Mouse (Mus musculus) heart, adult 2 months (tissue): ENCODE measurements around the gene Sema4g. TPM values are rescaled to one million over a fixed set of nuclear protein-coding genes. Genes with fewer than 3 reads are reported as not detected.

Experiments
- DNase-seq, 2 experiments: peaks; one replicate each; pipeline ENCODE4 v3.0.0; 2021
- H3K27ac ChIP-seq: fragments of 200-600 bp; 2 replicates; pipeline ENCODE4 v1.8.1; 2022
- H3K27me3 ChIP-seq: fragments of 200-500 bp; 2 replicates; pipeline ENCODE4 v1.6.1; 2012; ENCODE audit warnings: mild to moderate bottlenecking, low read length, inconsistent platforms, mixed read lengths; ENCODE audit not compliant: control insufficient read depth, insufficient read depth
- H3K36me3 ChIP-seq: fragments of 200-500 bp; 2 replicates; pipeline ENCODE4 v1.6.1; 2012; ENCODE audit warnings: low read length, inconsistent platforms; ENCODE audit not compliant: control insufficient read depth, insufficient read depth
- H3K4me1 ChIP-seq: fragments of 200-500 bp; 2 replicates; pipeline ENCODE4 v1.6.1; 2011; ENCODE audit warnings: low read length; ENCODE audit not compliant: control insufficient read depth, insufficient read depth
- H3K4me3 ChIP-seq: fragments of 200-600 bp; 2 replicates; pipeline ENCODE4 v1.8.1; 2022
- H3K79me2 ChIP-seq: fragments of 200-500 bp; replicated peaks from 2 replicates; pipeline ENCODE4 v1.6.1; 2012; ENCODE audit warnings: mild to moderate bottlenecking, inconsistent platforms, low read length, moderate library complexity, mixed read lengths; ENCODE audit not compliant: control insufficient read depth, insufficient read depth
- H3K9ac ChIP-seq: fragments of 200-500 bp; 2 replicates; pipeline ENCODE4 v1.6.1; 2012; ENCODE audit warnings: low read depth, mild to moderate bottlenecking, control low read depth, inconsistent platforms, low read length, mixed read lengths
- CTCF ChIP-seq: fragments of 200-600 bp; IDR thresholded peaks from 2 replicates; pipeline ENCODE4 v1.8.1; 2022; ENCODE audit warnings: antibody characterized with exemption, mild to moderate bottlenecking, moderate library complexity
- EP300 ChIP-seq: fragments of 200-500 bp; IDR thresholded peaks from 2 replicates; pipeline ENCODE4 v1.6.1; 2011; ENCODE audit warnings: low read depth, low read length, control low read depth; ENCODE audit not compliant: insufficient read depth
- POLR2A ChIP-seq: fragments of 200-500 bp; IDR thresholded peaks from 2 replicates; pipeline ENCODE4 v1.6.1; 2011; ENCODE audit warnings: mild to moderate bottlenecking, low read depth, low read length, control low read depth; ENCODE audit not compliant: insufficient read depth
- WGBS: fragments of 180-500 bp; shearing (Covaris S2); methylation state at CpG from one replicate; pipeline ENCODE4 v1.1.7; 2018; 5-methylcytosine and 5-hydroxymethylcytosine counted together
- intact Hi-C: fragments of 180-260 bp; cut with DNase I; formaldehyde crosslinking; loops from one replicate; pipeline ENCODE4 v1.15.1; 2025
- polyA plus RNA-seq: library from polyadenylated mRNA; depleted of rRNA; stranded (reverse); fragments of >200 nt; gene quantifications from 2 replicates; pipeline ENCODE4 v1.2.3, GENCODE M21; 2012
- total RNA-seq, 2 experiments: library from RNA; stranded (reverse); gene quantifications; 2 replicates each; pipeline ENCODE4 v1.2.3; 2021

Gene Sema4g
- total and polyA plus RNA-seq, 3 experiments: 0.32 to 0.94 (median 0.37) TPM

- Histone ChIP-seq H3K27me3 (no peaks in the 10 kb centered on the region), H3K9ac (peak within 1 kb of the TSS; percentile 84), H3K4me3 (peak within 1 kb of the TSS; percentile 87), H3K4me1 (peaks cover 9% of the 10 kb centered on the region), H3K36me3 (peaks cover 3% of the 10 kb centered on the region), H3K27ac (peak within 1 kb of the TSS; percentile 100), H3K79me2 (no peaks in the 10 kb centered on the region)
- no peak for TF ChIP-seq POLR2A
- no peak for TF ChIP-seq EP300
- TF ChIP-seq CTCF: no peak
- peak; percentile 18 to 34 for DNase-seq
- intact Hi-C loops: no loop called here
- WGBS: 20% methylated on average over 10 of the region's 10 CpGs
Measured at GRCm38 (mm10) chr19:45014335-45014971, 25.6 kb downstream of the Sema4g start, which contains the start of gene Lzts2. Gene Lzts2 (plus strand): TSS chr19:45014414.

GRCm38 (mm10) chr19:45014981-45015402 is 26.1 kb downstream of the Sema4g start:
- no peaks in the 10 kb centered on the region for H3K79me2 ChIP-seq
- intact Hi-C loops: loop anchor here (5.0 kb wide), 1 partner anchor 83 kb away; the partner anchor contains the start of gene Slf2
- H3K36me3 ChIP-seq: peaks cover 6% of the 10 kb centered on the region
- TF ChIP-seq CTCF (0 out of 2 replicates have a peak, but pooled peaks have one; percentile 4), POLR2A (peak; percentile 52), EP300 (no peak)
- no peaks in the 10 kb centered on the region for H3K27me3 ChIP-seq
- H3K4me1 ChIP-seq: peaks cover 10% of the 10 kb centered on the region
- peak; percentile 82 to 83 for DNase-seq
- H3K4me3 ChIP-seq: peak overlapping the region; percentile 87
- under 1% methylated on average over 25 of the region's 25 CpGs for WGBS
- H3K27ac ChIP-seq: peak overlapping the region; percentile 100
- H3K9ac ChIP-seq: peak overlapping the region; percentile 84

- DNase-seq: peak; percentile 80
- H3K79me2 ChIP-seq: no peaks in the 10 kb centered on the region; the same call in 1 of the 2 replicates
- under 1% methylated on average over 34 of the region's 34 CpGs for WGBS
- peak overlapping the region; percentile 100 for H3K27ac ChIP-seq
- TF ChIP-seq POLR2A (peak; percentile 49), EP300 (no peak)
- H3K4me3 ChIP-seq: peak overlapping the region; percentile 87
- H3K9ac ChIP-seq: peak overlapping the region; percentile 84
- no peaks in the 10 kb centered on the region for H3K27me3 ChIP-seq
- intact Hi-C loops: loop anchor here (5.0 kb wide), 1 partner anchor 83 kb away; the partner anchor contains the start of gene Slf2
- H3K36me3 ChIP-seq: peaks cover 9% of the 10 kb centered on the region
- H3K4me1 ChIP-seq: peaks cover 14% of the 10 kb centered on the region
Measured at GRCm38 (mm10) chr19:45015518-45016281, 26.8 kb downstream of the Sema4g start.

GRCm38 (mm10) chr19:45016341-45017215 is 27.7 kb downstream of the Sema4g start:
- no peak for TF ChIP-seq CTCF
- TF ChIP-seq EP300: peak; percentile 73; the same call in 1 of the 2 replicates
- TF ChIP-seq POLR2A: peak; percentile 75
- peaks cover 14% of the 10 kb centered on the region for H3K36me3 ChIP-seq
- peaks cover 21% of the 10 kb centered on the region for H3K4me1 ChIP-seq
- peaks cover 3% of the 10 kb centered on the region for H3K79me2 ChIP-seq
- WGBS: under 1% methylated on average over 18 of the region's 18 CpGs
- peak; percentile 87 to 89 for DNase-seq
- peak overlapping the region; percentile 87 for H3K4me3 ChIP-seq
- no peaks in the 10 kb centered on the region for H3K27me3 ChIP-seq
- H3K9ac ChIP-seq: peak overlapping the region; percentile 98
- H3K27ac ChIP-seq: peak overlapping the region; percentile 100
- intact Hi-C loops: loop anchor here (5.0 kb wide), 1 partner anchor 84 kb away; the partner anchor contains the start of gene Slf2

- TF ChIP-seq EP300 (no peak), CTCF (peak; percentile 73), POLR2A (peak; percentile 71; the same call in 1 of the 2 replicates)
- peaks cover 21% of the 10 kb centered on the region for H3K4me1 ChIP-seq
- 1% methylated on average over 27 of the region's 27 CpGs for WGBS
- peak overlapping the region; percentile 100 for H3K27ac ChIP-seq
- DNase-seq: peak; percentile 89 to 90
- H3K27me3 ChIP-seq: no peaks in the 10 kb centered on the region
- H3K79me2 ChIP-seq: peaks cover 3% of the 10 kb centered on the region
- intact Hi-C loops: loop anchor here (5.0 kb wide), 1 partner anchor 85 kb away; the partner anchor contains the start of gene Slf2
- H3K4me3 ChIP-seq: peak overlapping the region; percentile 87
- peaks cover 17% of the 10 kb centered on the region for H3K36me3 ChIP-seq
- peak overlapping the region; percentile 98 for H3K9ac ChIP-seq
Measured at GRCm38 (mm10) chr19:45017216-45017771, 28.4 kb downstream of the Sema4g start.
